Mouse (Mus musculus) liver, embryonic 14.5 days (tissue): ENCODE data around the gene Gbgt1. TPM values are rescaled to one million over a fixed set of nuclear protein-coding genes. Genes with fewer than 3 reads are reported as not detected.

Experiments used
- ATAC-seq: fragments of 200-750 bp; cut with Nextera tagmentation; 2 replicates; pipeline ENCODE4 v1.8.0; 2017; ENCODE audit warnings: moderate number of reproducible peaks, mild to moderate bottlenecking, moderate library complexity; ENCODE audit not compliant: insufficient read depth
- DNase-seq, 3 experiments: peaks; one replicate each; pipeline ENCODE4 v3.0.0-alpha.2; 2012 to 2013; ENCODE audit warnings: low read depth in 3 of 3, low spot score in 3 of 3
- H3K27ac ChIP-seq: fragments of 300-500 bp; sonication (generic); 2 replicates; pipeline ENCODE4 v1.5.1; 2014; ENCODE audit warnings: moderate library complexity, mild to moderate bottlenecking, control low read depth, inconsistent platforms
- H3K27me3 ChIP-seq: fragments of 300-500 bp; sonication (generic); 2 replicates; pipeline ENCODE4 v1.6.1; 2014; ENCODE audit warnings: mild to moderate bottlenecking, low read length, moderate library complexity; ENCODE audit not compliant: control insufficient read depth, insufficient read depth
- H3K36me3 ChIP-seq: fragments of 300-500 bp; sonication (generic); replicated peaks from 2 replicates; pipeline ENCODE4 v1.6.1; 2014; ENCODE audit warnings: low read depth; ENCODE audit not compliant: control insufficient read depth, insufficient read depth
- H3K4me1 ChIP-seq, 2 experiments: fragments of 200-500 bp in 1 of 2; fragments of 300-500 bp in 1 of 2; sonication (generic) in 1 of 2; replicated peaks; 2 replicates each; pipeline ENCODE4 v1.6.1; 2012 to 2014; ENCODE audit warnings: antibody characterized with exemption in 1 of 2, inconsistent platforms in 1 of 2, low read length in 1 of 2; ENCODE audit not compliant: control insufficient read depth in 2 of 2, insufficient read depth in 2 of 2
- H3K4me2 ChIP-seq: fragments of 300-500 bp; sonication (generic); 2 replicates; pipeline ENCODE4 v1.6.1; 2014; ENCODE audit warnings: low read depth, mild to moderate bottlenecking, control low read depth, moderate library complexity
- H3K4me3 ChIP-seq, 2 experiments: fragments of 200-500 bp in 1 of 2; fragments of 300-500 bp in 1 of 2; sonication (generic) in 1 of 2; 2 replicates each; pipeline ENCODE4 v1.5.1; 2012 to 2014; ENCODE audit warnings: low read depth in 2 of 2, low read length in 2 of 2, mild to moderate bottlenecking in 2 of 2, control low read depth in 1 of 2, inconsistent platforms in 1 of 2, moderate library complexity in 1 of 2; ENCODE audit not compliant: insufficient read depth in 1 of 2
- H3K9ac ChIP-seq: fragments of 300-500 bp; sonication (generic); replicated peaks from 2 replicates; pipeline ENCODE4 v1.6.1; 2014; ENCODE audit warnings: mild to moderate bottlenecking, control low read depth, moderate library complexity
- H3K9me3 ChIP-seq: fragments of 300-500 bp; sonication (generic); 2 replicates; pipeline ENCODE4 v1.6.1; 2016; ENCODE audit warnings: low read length, mixed read lengths; ENCODE audit not compliant: control insufficient read depth
- CTCF ChIP-seq: IDR thresholded peaks from 2 replicates; pipeline ENCODE4 v1.5.1; 2016; ENCODE audit warnings: antibody characterized with exemption, low read depth, control low read depth
- EP300 ChIP-seq: IDR thresholded peaks from 2 replicates; pipeline ENCODE4 v1.6.1; 2016; ENCODE audit warnings: antibody characterized with exemption, low read depth
- WGBS: fragments of 180-500 bp; shearing (Covaris S2); extraction: QIAGEN DNeasy Blood & Tissue Kit; methylation state at CpG from one replicate; pipeline ENCODE4 v1.1.7; 2014; ENCODE audit not compliant: insufficient replicate concordance; 5-methylcytosine and 5-hydroxymethylcytosine counted together
- polyA plus RNA-seq, 2 experiments: library from polyadenylated mRNA; depleted of rRNA in 1 of 2; stranded (reverse) in 1 of 2; unstranded in 1 of 2; fragments of >200 nt; fragmentation: Nextera tagmentation in 1 of 2; extraction: Ambion mirVana in 1 of 2; gene quantifications; 2 replicates each; pipeline versions ENCODE4 v1.2.1 to v1.2.3; 2012 to 2014

Gbgt1 gene
- polyA plus RNA-seq, 2 experiments: 0.29 to 0.52 TPM

DNA sequence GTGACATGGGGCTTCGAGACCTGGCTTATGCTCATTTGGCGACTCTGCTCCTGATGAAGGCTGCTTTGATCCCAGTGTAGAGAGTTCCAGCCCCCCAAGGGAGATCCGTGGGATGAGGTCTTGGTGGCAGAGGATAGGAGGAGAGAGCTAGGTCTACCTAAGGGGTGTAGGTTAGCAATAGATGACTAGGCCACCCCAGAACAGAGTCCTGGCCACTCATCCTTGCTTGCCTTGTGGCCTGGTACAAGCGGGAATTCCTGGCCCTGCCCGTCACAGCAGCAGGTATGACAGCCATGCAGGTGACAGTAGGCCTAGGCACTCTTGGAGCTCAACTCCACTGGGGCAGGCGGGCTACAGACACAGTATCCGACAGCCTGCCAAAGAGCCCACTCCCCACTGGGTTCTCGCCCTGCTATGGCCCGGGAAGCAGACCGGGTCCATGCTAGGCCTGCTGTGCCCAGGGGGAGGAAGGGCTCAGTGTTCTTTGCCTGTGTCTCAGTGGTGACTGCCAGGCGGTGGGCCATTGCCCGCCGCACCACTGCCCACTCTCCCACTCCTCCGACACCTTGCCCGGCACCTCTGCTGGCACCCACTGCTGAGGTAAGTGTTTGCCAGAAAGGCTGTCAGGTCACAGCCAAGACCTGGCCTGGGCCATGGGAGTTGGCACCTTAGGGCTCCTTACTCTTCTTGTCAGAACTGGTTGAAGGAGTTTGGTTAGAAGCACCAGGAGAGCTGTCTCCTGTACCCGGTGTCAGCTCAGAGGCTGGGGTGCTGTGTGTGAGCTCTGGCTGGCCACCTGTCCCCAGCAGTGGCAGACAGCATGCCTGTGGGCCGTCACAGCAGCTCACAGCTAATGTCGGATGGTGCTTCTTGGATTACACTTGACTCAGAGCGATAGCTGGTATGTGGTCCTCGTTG lies 31.0 kb downstream of the Gbgt1 start:
- no peak for ATAC-seq
- 72% methylated on average over 20 of the region's 20 CpGs for WGBS
- H3K9ac ChIP-seq: no peak overlapping the region
- H3K4me2 ChIP-seq: no peak overlapping the region
- no peak overlapping the region for H3K27ac ChIP-seq
- no peak overlapping the region for H3K4me3 ChIP-seq
- no peak for DNase-seq
- H3K9me3 ChIP-seq: no peaks in the 10 kb centered on the region
- TF ChIP-seq CTCF: no peak
- TF ChIP-seq EP300: no peak
- no peaks in the 10 kb centered on the region for H3K27me3 ChIP-seq
- H3K4me1 ChIP-seq: peaks cover 0 to 3% of the 10 kb centered on the region in 2 experiments; a peak in 1 of 4 replicates
- no peaks in the 10 kb centered on the region for H3K36me3 ChIP-seq

- H3K4me2 ChIP-seq: no peak overlapping the region
- no peak overlapping the region for H3K9ac ChIP-seq
- 64% methylated on average over 7 of the region's 7 CpGs for WGBS
- TF ChIP-seq EP300 (no peak), CTCF (no peak)
- H3K27ac ChIP-seq: no peak overlapping the region
- no peaks in the 10 kb centered on the region for H3K27me3 ChIP-seq
- peaks cover 0 to 3% of the 10 kb centered on the region in 2 experiments; a peak in 1 of 4 replicates for H3K4me1 ChIP-seq
- H3K9me3 ChIP-seq: no peaks in the 10 kb centered on the region
- no peak for ATAC-seq
- H3K4me3 ChIP-seq: no peak overlapping the region
- no peaks in the 10 kb centered on the region for H3K36me3 ChIP-seq
- no peak for DNase-seq
These were observed 31.7 kb downstream of the Gbgt1 start for GRCm38 (mm10) chr2:28528354-28528730.

- peaks cover 0 to 3% of the 10 kb centered on the region in 2 experiments; a peak in 1 of 4 replicates for H3K4me1 ChIP-seq
- 67% methylated on average over 4 of the region's 4 CpGs for WGBS
These were observed 33.2 kb downstream of the Gbgt1 start for GRCm38 (mm10) chr2:28529856-28530255.

GRCm38 (mm10) chr2:28530311-28530710 lies 33.6 kb downstream of the Gbgt1 start:
- DNase-seq: no peak
- H3K4me3 ChIP-seq: no peak overlapping the region
- peaks cover 0 to 3% of the 10 kb centered on the region in 2 experiments; a peak in 1 of 4 replicates for H3K4me1 ChIP-seq
- no peak for ATAC-seq
- H3K27ac ChIP-seq: no peak overlapping the region
- no peaks in the 10 kb centered on the region for H3K27me3 ChIP-seq
- H3K4me2 ChIP-seq: no peak overlapping the region
- H3K9ac ChIP-seq: no peak overlapping the region
- TF ChIP-seq CTCF: no peak
- TF ChIP-seq EP300: no peak
- no peaks in the 10 kb centered on the region for H3K36me3 ChIP-seq
- 57% methylated on average over 7 of the region's 7 CpGs for WGBS
- H3K9me3 ChIP-seq: no peaks in the 10 kb centered on the region

More at GRCm38 (mm10) chr2:28529856-28530255, 33.2 kb downstream of the Gbgt1 start:
- Histone ChIP-seq H3K9ac (no peak overlapping the region), H3K4me3 (no peak overlapping the region), H3K27me3 (no peaks in the 10 kb centered on the region), H3K9me3 (no peaks in the 10 kb centered on the region), H3K27ac (no peak overlapping the region), H3K36me3 (no peaks in the 10 kb centered on the region), H3K4me2 (no peak overlapping the region)
- no peak for TF ChIP-seq CTCF
- no peak for TF ChIP-seq EP300
- DNase-seq (no peak), ATAC-seq (no peak)

GRCm38 (mm10) chr2:28532938-28533771 lies 36.5 kb downstream of the Gbgt1 start:
- ATAC-seq: peak; percentile 78
- H3K4me2 ChIP-seq: peak overlapping the region; percentile 51
- no peaks in the 10 kb centered on the region for H3K4me1 ChIP-seq
- H3K4me3 ChIP-seq: peak overlapping the region; percentile 53 to 57
- no peaks in the 10 kb centered on the region for H3K36me3 ChIP-seq
- H3K27ac ChIP-seq: no peak overlapping the region
- no peaks in the 10 kb centered on the region for H3K27me3 ChIP-seq
- peak in 2 of 3 experiments; percentile 37 to 49 for DNase-seq
- TF ChIP-seq EP300 (no peak), CTCF (peak; percentile 10; the same call in 1 of the 2 replicates)
- H3K9ac ChIP-seq: no peak overlapping the region
- 2% methylated on average over 49 of the region's 49 CpGs for WGBS
- H3K9me3 ChIP-seq: no peaks in the 10 kb centered on the region
